Mouse (Mus musculus) intestine, postnatal 0 days (tissue): Measurements from ENCODE around the gene Gm3880. TPM values are rescaled to one million over a fixed set of nuclear protein-coding genes. Genes with fewer than 3 reads are reported as not detected.
"Not testable (repeated sequence)": the region's sequence is repeated elsewhere in the genome, so short reads cannot be mapped to it uniquely, and the experiment has no call there.

ENCODE experiments used
- ATAC-seq: fragments of 200-750 bp; cut with Nextera tagmentation; 2 replicates; pipeline ENCODE4 v1.8.0; 2017; ENCODE audit warnings: mild to moderate bottlenecking, moderate TSS enrichment, moderate library complexity
- H3K27ac ChIP-seq: fragments of 300-500 bp; sonication (generic); 2 replicates; pipeline ENCODE4 v1.5.1; 2014; ENCODE audit warnings: mild to moderate bottlenecking, low read depth, low read length, moderate library complexity
- H3K27me3 ChIP-seq: fragments of 300-500 bp; sonication (generic); replicated peaks from 2 replicates; pipeline ENCODE4 v1.6.1; 2014; ENCODE audit warnings: low read length, mixed read lengths; ENCODE audit not compliant: control insufficient read depth, insufficient read depth
- H3K36me3 ChIP-seq: fragments of 300-500 bp; sonication (generic); 2 replicates; pipeline ENCODE4 v1.6.1; 2014; ENCODE audit warnings: mild to moderate bottlenecking, moderate library complexity; ENCODE audit not compliant: control insufficient read depth, insufficient read depth
- H3K4me1 ChIP-seq: fragments of 300-500 bp; sonication (generic); replicated peaks from 2 replicates; pipeline ENCODE4 v1.6.1; 2014; ENCODE audit warnings: antibody characterized with exemption, low read length, mixed read lengths; ENCODE audit not compliant: control insufficient read depth, insufficient read depth
- H3K4me2 ChIP-seq: fragments of 300-500 bp; sonication (generic); replicated peaks from 2 replicates; pipeline ENCODE4 v1.6.1; 2014; ENCODE audit warnings: low read depth, mild to moderate bottlenecking, moderate library complexity
- H3K4me3 ChIP-seq: fragments of 300-500 bp; sonication (generic); 2 replicates; pipeline ENCODE4 v1.5.1; 2014; ENCODE audit warnings: low read depth, low read length
- H3K9ac ChIP-seq: fragments of 300-500 bp; sonication (generic); 2 replicates; pipeline ENCODE4 v1.6.1; 2014; ENCODE audit warnings: mild to moderate bottlenecking, low read depth, low read length
- H3K9me3 ChIP-seq: fragments of 300-500 bp; sonication (generic); 2 replicates; pipeline ENCODE4 v1.6.1; 2016; ENCODE audit warnings: mixed run types; ENCODE audit not compliant: control insufficient read depth
- CTCF ChIP-seq: sonication (generic); IDR thresholded peaks from 2 replicates; pipeline ENCODE4 v1.5.1; 2016; ENCODE audit warnings: low read depth, mild to moderate bottlenecking, control low read depth, antibody characterized with exemption, moderate library complexity
- WGBS: fragments of 180-500 bp; shearing (Covaris S2); extraction: QIAGEN DNeasy Blood & Tissue Kit; methylation state at CpG from one replicate; pipeline ENCODE4 v1.1.7; 2014; 5-methylcytosine and 5-hydroxymethylcytosine counted together
- polyA plus RNA-seq: library from polyadenylated mRNA; unstranded; fragments of >200 nt; fragmentation: Nextera tagmentation; extraction: Ambion mirVana; gene quantifications from 2 replicates; pipeline ENCODE4 v1.2.1, GENCODE M21; 2015

Gm3880 gene
- polyA plus RNA-seq: not detected in 2 replicates

DNA sequence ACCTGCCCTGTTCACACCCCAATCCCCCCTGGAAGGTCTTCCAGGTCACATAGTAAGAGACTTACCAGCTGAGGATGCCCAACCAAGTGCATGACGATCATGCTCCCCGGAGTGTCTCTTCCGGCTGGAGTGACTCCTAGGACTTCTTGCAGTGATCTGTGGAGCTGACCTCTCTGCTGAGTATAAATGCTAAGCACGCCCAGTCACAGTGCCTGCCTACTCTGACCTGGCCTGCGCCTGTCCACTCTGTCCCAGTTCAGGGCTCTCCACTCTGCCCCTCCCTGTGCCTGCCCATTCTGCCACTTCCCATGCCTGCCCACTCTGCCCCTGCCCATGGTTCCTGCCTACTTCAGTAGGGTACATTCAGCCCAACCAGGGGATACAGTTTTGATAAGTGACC, at the start of gene Gm3880:
Gene Gm3880, minus strand, starts transcription at position 101 of the 400 bp plus-strand sequence.
- not testable (repeated sequence) for H3K27me3 ChIP-seq, H3K36me3 ChIP-seq, H3K9me3 ChIP-seq, H3K9ac ChIP-seq, ATAC-seq, H3K27ac ChIP-seq, H3K4me3 ChIP-seq, H3K4me1 ChIP-seq, H3K4me2 ChIP-seq
- 98% methylated on average over 5 of the region's 5 CpGs for WGBS

DNA sequence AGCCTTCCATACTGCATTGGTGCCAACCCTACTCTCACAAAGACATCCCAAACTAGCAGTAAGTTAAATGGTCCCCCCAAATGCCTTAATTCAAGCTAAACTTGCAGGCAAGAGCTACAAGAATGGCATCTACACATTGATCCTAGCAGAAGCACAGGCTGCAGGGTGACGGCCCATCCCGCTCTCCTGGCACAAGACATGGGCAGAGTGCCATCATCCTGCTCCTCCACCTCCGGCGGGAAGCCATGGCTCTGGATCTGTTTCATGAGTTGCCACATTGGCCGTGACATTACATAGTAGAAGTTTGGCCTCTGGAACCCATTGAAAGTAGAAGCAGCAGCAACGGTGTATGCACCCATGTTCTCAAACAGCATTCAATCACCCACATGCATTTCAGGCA, 37.5 kb upstream of the Gm3880 start:
- not testable (repeated sequence) for H3K27ac ChIP-seq, H3K4me3 ChIP-seq, ATAC-seq, H3K9me3 ChIP-seq, H3K27me3 ChIP-seq, H3K9ac ChIP-seq, H3K36me3 ChIP-seq, H3K4me1 ChIP-seq, H3K4me2 ChIP-seq
- WGBS: 98% methylated on average over 6 of the region's 6 CpGs

DNA sequence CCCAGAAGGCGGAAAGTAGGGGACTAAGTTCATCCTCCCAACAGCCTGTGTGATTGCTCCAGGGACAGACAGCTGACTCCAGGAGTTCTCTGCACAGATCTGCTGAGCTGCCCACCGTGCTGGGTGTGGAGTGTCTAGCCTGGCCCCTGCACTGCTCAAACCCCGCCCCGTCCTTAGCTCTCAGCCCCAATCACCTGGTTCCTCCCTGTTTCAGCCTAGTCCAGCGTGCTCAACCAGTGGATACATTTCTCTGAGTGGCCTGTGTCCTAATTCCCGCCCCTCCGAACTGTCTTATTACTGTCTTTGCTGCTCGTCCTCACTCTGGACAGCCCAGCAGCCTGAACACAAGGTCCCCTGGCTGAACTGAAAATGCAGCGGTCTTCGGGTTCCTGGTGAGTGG, 20.8 kb upstream of the Gm3880 start, which contains the start of the genes Gm9112 and Dmrtc1b:
Gene Gm9112, minus strand, starts transcription at position 101 of the 400 bp plus-strand sequence.
Gene Dmrtc1b, plus strand, starts transcription at position 331 of the 400 bp plus-strand sequence.
- not testable (repeated sequence) for H3K36me3 ChIP-seq, H3K4me3 ChIP-seq, ATAC-seq, H3K27me3 ChIP-seq, H3K4me1 ChIP-seq, H3K4me2 ChIP-seq, H3K27ac ChIP-seq, H3K9me3 ChIP-seq, H3K9ac ChIP-seq
- WGBS: 85% methylated on average over 5 of the region's 10 CpGs

DNA sequence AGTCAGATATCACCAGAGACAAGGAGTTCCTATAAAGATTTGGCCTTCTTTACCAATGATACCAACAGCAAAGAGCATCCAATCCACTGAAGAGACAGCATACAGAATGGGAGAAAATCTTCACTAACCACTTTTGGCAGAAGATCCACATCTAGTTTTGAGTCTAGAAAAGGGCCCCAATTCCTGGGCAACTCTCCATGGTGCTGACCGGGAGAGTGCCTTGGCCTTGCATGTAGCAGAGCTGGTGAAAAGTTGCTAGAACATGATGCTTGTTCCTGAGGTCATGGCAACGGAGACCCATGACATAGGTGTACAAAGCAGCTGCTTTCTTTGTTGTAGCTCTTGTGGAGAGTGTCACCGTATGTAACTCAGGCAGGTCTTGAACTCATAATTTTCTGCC, 13.9 kb upstream of the Gm3880 start:
- 68% methylated on average over 3 of the region's 3 CpGs for WGBS
- not testable (repeated sequence) for H3K4me1 ChIP-seq, H3K9me3 ChIP-seq, H3K27ac ChIP-seq, H3K4me2 ChIP-seq, ATAC-seq, H3K4me3 ChIP-seq, H3K36me3 ChIP-seq, H3K27me3 ChIP-seq, H3K9ac ChIP-seq

DNA sequence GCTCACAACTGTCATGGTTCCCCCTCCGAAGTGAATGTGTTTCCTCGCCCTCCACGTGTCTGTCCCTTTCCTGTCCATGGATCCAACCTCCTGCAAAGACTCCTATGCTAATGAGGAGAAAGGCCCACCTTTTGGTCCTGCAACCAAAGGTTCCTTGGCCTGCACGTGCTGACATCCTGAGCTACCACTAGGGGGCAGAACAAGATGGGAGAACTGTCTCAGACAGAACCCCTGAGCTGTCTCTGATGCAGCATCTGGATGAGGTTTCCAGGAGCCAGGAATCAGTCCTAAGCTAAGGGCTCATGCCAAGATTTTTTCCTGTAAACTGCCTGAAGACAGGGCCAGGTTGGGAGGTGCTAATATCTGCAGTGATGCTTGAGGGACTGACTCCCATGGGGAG, 2.5 kb upstream of the Gm3880 start:
- 24% methylated on average over 4 of the region's 4 CpGs for WGBS
- H3K9me3 ChIP-seq, H3K4me2 ChIP-seq, H3K27ac ChIP-seq, H3K4me1 ChIP-seq, H3K27me3 ChIP-seq, H3K36me3 ChIP-seq, ATAC-seq, H3K9ac ChIP-seq, H3K4me3 ChIP-seq: not testable (repeated sequence)
- peak; percentile 62 for TF ChIP-seq CTCF

DNA sequence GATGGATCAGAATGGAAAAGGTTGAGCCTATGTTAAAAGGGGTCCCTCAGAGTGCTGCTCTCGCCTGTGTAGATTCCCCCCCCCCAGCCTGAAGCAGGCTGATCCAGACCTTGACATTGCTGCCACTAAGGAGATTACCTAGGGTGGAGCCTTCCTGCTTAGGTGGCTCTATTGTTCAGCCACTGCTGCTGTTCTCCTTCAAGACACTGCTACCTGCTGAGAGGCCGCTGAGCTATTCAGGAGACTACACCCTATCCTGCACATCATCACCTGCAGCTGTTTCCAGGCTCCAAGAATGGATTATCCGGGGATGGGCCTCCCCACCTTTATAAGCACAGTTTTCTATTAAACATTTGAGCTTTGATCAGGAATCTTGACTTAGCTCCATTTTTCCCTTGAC, 2.1 kb downstream of the Gm3880 start:
- H3K4me2 ChIP-seq, H3K27ac ChIP-seq, H3K9ac ChIP-seq, ATAC-seq, H3K9me3 ChIP-seq, H3K4me3 ChIP-seq, H3K4me1 ChIP-seq, H3K36me3 ChIP-seq, H3K27me3 ChIP-seq: not testable (repeated sequence)
- 55% methylated on average over 3 of the region's 3 CpGs for WGBS

DNA sequence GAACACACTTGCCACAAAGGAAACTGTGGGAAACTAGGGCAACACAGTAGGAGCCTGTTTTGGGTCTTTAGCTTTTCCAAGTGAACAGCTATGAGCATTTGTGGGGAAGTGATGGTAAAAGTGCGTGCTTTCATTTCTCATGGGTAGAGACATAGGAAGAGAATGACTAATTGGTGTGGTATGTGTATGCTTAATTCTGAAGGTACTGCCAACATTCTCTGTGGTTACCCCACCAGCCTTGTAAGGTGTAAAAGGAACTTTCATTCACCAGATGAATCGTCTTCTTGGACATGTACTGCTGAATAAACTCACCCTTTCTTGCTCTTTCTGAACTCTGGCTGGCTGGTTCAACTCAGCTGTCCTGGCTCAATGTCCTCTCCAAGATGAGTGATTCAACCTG, 20.1 kb downstream of the Gm3880 start:
- Histone ChIP-seq H3K9ac (no peak overlapping the region), H3K27ac (no peak overlapping the region), H3K4me1 (no peaks in the 10 kb centered on the region), H3K9me3 (no peaks in the 10 kb centered on the region), H3K4me3 (no peak overlapping the region), H3K27me3 (no peaks in the 10 kb centered on the region), H3K4me2 (no peak overlapping the region), H3K36me3 (no peaks in the 10 kb centered on the region)
- 84% methylated on average over 2 of the region's 2 CpGs for WGBS
- TF ChIP-seq CTCF: no peak
- no peak for ATAC-seq
